Mouse (Mus musculus): Measurements from ENCODE around the gene Wdr27. TPM values are rescaled to one million over a fixed set of nuclear protein-coding genes. Genes with fewer than 3 reads are reported as not detected.
"Not testable (repeated sequence)": the region's sequence is repeated elsewhere in the genome, so short reads cannot be mapped to it uniquely, and the experiment has no call there.

The Wdr27 gene
- polyA plus RNA-seq, 1 experiment: 3.8 TPM

DNA sequence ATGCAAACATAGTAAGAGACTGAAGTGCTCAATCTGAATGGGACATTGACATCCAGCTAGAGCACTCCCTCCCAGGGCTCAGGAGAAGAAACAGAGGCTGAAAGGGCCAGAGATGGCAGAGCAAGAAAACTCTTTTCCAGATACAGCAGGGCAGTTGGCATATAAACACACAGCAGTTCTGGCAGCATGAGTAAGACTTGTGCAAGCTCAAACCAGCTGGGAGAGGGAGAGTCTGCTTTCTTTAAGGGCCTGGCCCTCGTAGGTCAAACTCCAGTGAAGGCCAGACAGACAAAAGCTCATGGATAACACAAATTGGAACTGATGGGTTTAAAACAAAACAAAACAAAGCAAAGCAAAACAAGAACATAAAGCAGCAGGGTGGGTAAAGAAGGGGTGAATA is 36.3 kb downstream of the Wdr27 start:
- no peaks in the 10 kb centered on the region for H3K4me1 ChIP-seq (ENCODE audit: control insufficient read depth, insufficient read depth, low read length)
- TF ChIP-seq POLR2A (IDR thresholded peaks at IDR 0.05; ENCODE audit: borderline replicate concordance, low read depth, low read length) (no peak), CTCF (IDR thresholded peaks at IDR 0.05; ENCODE audit: low read depth, low read length) (no peak)
- no peak overlapping the region for H3K4me3 ChIP-seq (ENCODE audit: insufficient read depth, low read length)
- H3K27ac ChIP-seq (ENCODE audit: insufficient read depth, low read depth, low read length): no peak overlapping the region

DNA sequence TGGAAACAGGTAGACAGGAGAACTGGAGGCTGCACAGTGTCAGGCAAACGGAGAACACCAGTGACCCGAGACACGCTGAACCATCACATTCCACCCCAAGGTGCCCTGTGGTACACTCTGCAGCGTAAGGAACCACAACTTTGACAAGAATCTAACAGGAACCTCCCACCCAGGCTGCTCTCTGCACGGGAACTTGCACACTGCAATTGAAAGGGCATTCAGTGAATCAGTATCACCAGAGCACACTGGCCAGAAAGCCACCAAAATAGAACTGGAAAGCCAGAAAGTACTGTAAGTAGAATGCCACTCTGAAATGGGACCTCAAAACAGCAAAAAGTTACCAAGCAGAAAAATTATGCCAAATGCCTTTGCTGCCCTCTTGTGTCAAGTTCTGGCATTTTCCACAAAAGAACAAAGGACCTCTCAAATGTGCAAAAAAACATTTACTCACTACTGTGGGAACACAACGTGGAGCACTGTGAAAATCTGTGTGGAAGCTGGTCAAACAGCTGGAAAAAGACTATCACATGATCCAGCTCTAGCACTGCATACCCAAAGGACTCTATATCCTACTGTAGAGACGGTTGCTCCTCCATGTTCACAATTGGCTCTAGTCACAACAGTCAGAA is 38.2 kb downstream of the Wdr27 start:
- H3K27ac ChIP-seq (ENCODE audit: insufficient read depth, low read depth, low read length): no peak overlapping the region
- no peaks in the 10 kb centered on the region for H3K4me1 ChIP-seq (ENCODE audit: control insufficient read depth, insufficient read depth, low read length)
- H3K4me3 ChIP-seq (ENCODE audit: insufficient read depth, low read length): no peak overlapping the region
- TF ChIP-seq POLR2A (IDR thresholded peaks at IDR 0.05; ENCODE audit: borderline replicate concordance, low read depth, low read length): no peak
- no peak for TF ChIP-seq CTCF (IDR thresholded peaks at IDR 0.05; ENCODE audit: low read depth, low read length)

DNA sequence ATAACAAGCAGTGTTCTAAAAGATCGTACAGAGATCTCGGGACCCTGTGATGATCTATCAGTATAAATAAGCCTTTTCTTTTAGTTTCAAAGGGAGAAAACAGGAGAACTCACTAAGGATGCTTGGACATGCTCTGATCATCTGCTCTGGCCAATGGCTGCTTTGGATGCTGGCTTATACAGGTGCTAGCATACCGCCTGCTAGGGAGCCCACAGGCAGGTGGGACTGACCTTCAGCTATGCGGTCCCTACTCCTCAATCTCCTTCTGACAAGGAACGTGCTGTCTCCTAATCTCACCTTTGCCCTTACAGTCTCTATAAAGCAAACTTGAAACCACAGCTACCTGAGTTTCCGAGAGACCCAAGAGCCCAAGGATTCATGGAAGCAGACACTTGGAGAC is 38.8 kb downstream of the Wdr27 start:
- TF ChIP-seq CTCF (IDR thresholded peaks at IDR 0.05; ENCODE audit: low read depth, low read length): no peak
- no peak for TF ChIP-seq POLR2A (IDR thresholded peaks at IDR 0.05; ENCODE audit: borderline replicate concordance, low read depth, low read length)
- H3K4me3 ChIP-seq (ENCODE audit: insufficient read depth, low read length): no peak overlapping the region
- no peak overlapping the region for H3K27ac ChIP-seq (ENCODE audit: insufficient read depth, low read depth, low read length)
- H3K4me1 ChIP-seq (ENCODE audit: control insufficient read depth, insufficient read depth, low read length): no peaks in the 10 kb centered on the region

DNA sequence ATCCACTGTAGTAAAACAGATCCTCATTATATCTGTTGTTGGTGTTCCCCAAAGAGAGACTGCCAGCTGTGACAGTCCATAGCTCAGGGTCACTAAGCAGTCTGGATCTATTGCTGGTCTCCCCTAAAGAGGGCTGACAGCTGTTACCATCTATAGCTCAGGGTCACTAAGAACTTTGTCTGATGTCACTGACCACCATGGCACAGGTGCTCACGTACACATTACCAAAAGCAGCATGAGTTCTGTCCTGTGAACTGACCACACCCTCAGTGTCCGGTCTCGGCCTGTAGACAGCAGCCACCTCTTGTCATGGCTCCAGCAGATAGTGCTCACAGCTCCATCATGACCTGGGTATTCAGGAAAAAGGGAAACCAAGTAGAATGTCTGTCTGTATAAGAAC is 39.7 kb downstream of the Wdr27 start:
- H3K4me3 ChIP-seq (ENCODE audit: insufficient read depth, low read length): no peak overlapping the region
- no peaks in the 10 kb centered on the region for H3K4me1 ChIP-seq (ENCODE audit: control insufficient read depth, insufficient read depth, low read length)
- no peak for TF ChIP-seq CTCF (IDR thresholded peaks at IDR 0.05; ENCODE audit: low read depth, low read length)
- TF ChIP-seq POLR2A (IDR thresholded peaks at IDR 0.05; ENCODE audit: borderline replicate concordance, low read depth, low read length): no peak
- no peak overlapping the region for H3K27ac ChIP-seq (ENCODE audit: insufficient read depth, low read depth, low read length)

DNA sequence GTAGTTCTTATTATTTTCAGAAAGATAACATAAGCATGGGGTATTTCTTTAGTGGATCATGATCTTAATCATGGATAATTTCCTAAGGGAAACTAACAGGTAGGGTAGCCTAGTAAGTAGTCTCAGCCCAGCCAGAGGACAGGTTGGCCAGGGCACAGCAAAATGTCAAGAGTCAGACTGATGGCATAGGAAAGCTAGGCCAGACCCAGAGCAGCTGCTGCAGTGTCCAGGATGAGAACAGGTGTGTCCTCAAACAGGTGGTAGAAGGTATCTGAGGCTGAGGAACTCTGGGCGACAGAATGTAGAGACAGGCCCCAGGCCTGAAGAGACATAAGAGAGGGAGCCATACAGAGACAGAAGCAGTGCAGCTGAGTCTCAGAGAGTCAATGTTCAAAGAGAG is 44.0 kb downstream of the Wdr27 start:
- no peak overlapping the region for H3K4me3 ChIP-seq (ENCODE audit: insufficient read depth, low read length)
- TF ChIP-seq CTCF (IDR thresholded peaks at IDR 0.05; ENCODE audit: low read depth, low read length) (no peak), POLR2A (IDR thresholded peaks at IDR 0.05; ENCODE audit: borderline replicate concordance, low read depth, low read length) (no peak)

DNA sequence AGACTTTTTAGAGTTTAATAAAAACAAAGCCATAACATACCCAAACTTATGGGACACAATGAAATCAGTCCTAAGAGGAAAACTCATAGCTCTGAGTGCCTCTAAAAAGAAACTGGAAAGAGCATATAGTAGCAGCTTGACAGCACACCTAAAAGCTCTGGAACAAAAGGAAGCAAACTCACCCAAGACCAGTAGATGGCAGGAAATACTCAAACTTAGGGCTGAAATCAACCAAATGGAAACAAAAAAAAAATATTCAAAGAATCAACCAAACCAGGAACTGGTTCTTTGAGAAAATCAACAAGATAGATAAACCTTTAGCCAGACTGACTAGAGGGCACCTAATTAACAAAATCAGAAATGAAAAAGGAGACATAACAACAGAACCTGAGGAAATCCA is 47.9 kb downstream of the Wdr27 start:
- not testable (repeated sequence) for H3K4me3 ChIP-seq (ENCODE audit: insufficient read depth, low read length); H3K4me1 ChIP-seq (ENCODE audit: control insufficient read depth, insufficient read depth, low read length); H3K27ac ChIP-seq (ENCODE audit: insufficient read depth, low read depth, low read length)

More for the DNA sequence above, 44.0 kb downstream of the Wdr27 start:
- Histone ChIP-seq H3K4me1 (ENCODE audit: control insufficient read depth, insufficient read depth, low read length) (no peaks in the 10 kb centered on the region), H3K27ac (ENCODE audit: insufficient read depth, low read depth, low read length) (no peak overlapping the region)

DNA sequence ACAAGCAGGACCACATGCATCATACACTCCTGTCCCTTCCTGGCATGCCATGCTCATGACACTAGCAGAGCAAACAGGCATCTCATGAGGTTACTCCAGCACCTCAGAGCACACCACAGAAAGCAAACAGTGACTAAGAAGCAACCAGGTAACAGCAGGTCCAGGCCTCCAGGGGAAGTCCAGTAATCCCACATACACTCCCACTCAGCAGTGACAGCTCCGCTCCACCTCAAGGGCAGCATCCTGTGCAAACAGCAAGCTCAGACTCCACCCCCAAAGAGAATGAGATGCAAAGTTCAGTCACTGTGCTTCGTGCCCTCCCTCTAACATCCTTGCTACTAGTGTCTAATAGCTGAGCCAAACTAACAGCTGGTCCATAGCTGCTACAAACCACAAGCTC is 56.0 kb downstream of the Wdr27 start:
- TF ChIP-seq POLR2A (IDR thresholded peaks at IDR 0.05; ENCODE audit: borderline replicate concordance, low read depth, low read length): no peak
- TF ChIP-seq CTCF (IDR thresholded peaks at IDR 0.05; ENCODE audit: low read depth, low read length): no peak
- Histone ChIP-seq H3K27ac (ENCODE audit: insufficient read depth, low read depth, low read length) (no peak overlapping the region), H3K4me1 (ENCODE audit: control insufficient read depth, insufficient read depth, low read length) (no peaks in the 10 kb centered on the region), H3K4me3 (ENCODE audit: insufficient read depth, low read length) (no peak overlapping the region)

DNA sequence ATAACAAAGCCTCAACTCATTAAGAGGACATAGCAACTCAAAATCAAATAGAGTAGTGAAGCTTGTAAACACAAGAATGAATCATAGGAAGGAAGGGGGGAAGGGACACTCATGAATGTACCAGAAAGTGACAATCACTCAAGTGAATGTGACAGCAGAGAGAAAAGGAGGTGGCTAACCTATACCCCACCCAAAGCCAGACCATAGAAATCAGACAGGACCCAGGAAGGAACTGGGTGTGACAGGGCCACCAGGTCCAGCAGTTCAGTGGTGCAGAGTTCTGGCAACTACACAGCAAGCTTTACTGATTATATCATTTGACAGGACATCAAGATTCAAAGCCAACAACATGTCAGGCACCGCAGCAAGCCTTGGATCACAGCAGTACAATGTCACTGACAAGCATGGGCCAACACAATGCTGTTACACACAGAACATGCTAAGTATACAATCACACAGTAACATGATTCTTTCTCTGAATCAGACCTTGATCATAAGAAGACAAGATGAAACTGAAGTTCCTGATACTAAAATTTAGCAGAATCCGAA is 68.2 kb downstream of the Wdr27 start:
- TF ChIP-seq CTCF (IDR thresholded peaks at IDR 0.05; ENCODE audit: low read depth, low read length) (no peak), POLR2A (IDR thresholded peaks at IDR 0.05; ENCODE audit: borderline replicate concordance, low read depth, low read length) (no peak)
- Histone ChIP-seq H3K4me3 (ENCODE audit: insufficient read depth, low read length) (no peak overlapping the region), H3K4me1 (ENCODE audit: control insufficient read depth, insufficient read depth, low read length) (no peaks in the 10 kb centered on the region), H3K27ac (ENCODE audit: insufficient read depth, low read depth, low read length) (no peak overlapping the region)

DNA sequence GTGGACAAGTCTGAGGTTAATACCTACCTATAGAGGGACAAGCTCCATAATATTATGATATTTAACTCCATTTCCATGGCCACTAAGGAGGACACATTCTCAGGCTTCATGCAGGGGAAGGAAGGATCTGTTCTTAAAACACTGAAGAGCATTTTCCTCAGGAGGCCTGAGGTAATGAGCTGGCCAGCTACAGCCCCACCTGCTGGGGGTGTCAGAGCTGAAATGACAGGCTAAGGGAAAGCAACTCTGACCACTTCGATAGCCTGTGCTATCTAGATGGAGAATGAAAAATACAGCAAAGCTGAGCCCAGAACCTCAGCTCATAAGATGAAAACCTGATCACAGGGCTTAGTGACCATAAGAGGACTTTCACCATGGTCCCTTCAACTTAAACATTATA is 82.7 kb downstream of the Wdr27 start:
- TF ChIP-seq CTCF (IDR thresholded peaks at IDR 0.05; ENCODE audit: low read depth, low read length) (no peak), POLR2A (IDR thresholded peaks at IDR 0.05; ENCODE audit: borderline replicate concordance, low read depth, low read length) (no peak)
- Histone ChIP-seq H3K27ac (ENCODE audit: insufficient read depth, low read depth, low read length) (no peak overlapping the region), H3K4me1 (ENCODE audit: control insufficient read depth, insufficient read depth, low read length) (no peaks in the 10 kb centered on the region), H3K4me3 (ENCODE audit: insufficient read depth, low read length) (no peak overlapping the region)

DNA sequence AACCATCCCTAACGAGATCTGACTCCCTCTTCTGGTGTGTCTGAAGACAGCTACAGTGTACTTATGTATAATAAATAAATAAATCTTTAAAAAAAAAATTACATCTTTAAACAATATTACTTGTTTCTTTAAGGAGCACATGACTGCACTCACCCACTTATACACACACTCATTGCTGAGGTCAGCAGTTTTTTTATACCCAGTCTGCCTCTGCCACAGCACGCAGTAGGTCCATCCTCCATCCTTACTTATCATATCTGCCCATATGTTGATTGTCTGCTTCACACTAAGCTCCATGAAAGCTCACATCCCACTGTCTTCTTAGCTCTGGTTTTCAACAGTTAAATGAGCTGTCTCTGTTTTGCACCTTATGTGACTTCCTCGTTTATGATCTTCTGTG is 95.2 kb downstream of the Wdr27 start:
- Histone ChIP-seq H3K27ac (ENCODE audit: insufficient read depth, low read depth, low read length) (no peak overlapping the region), H3K4me3 (ENCODE audit: insufficient read depth, low read length) (no peak overlapping the region), H3K4me1 (ENCODE audit: control insufficient read depth, insufficient read depth, low read length) (no peaks in the 10 kb centered on the region)
- no peak for TF ChIP-seq CTCF (IDR thresholded peaks at IDR 0.05; ENCODE audit: low read depth, low read length)
- no peak for TF ChIP-seq POLR2A (IDR thresholded peaks at IDR 0.05; ENCODE audit: borderline replicate concordance, low read depth, low read length)

DNA sequence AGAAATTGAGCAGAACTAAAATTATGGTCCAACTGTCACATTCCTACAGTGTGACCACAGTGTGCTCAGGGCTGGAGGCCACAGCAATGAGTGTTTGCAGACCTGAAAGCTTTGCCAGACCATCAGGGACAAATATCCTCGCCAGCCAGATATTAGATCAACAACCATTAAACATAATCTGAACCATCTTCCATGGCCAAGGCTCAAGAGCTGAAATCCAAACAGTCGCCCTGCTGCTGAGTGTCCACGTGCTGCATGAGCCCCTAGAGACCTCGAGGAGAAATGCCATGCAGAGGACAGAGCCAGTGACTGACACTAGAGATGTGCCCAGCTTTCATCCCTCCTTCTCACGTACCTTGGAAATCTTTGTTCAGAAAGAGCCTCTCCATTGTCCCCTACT is 96.1 kb downstream of the Wdr27 start:
- Histone ChIP-seq H3K4me3 (ENCODE audit: insufficient read depth, low read length) (no peak overlapping the region), H3K4me1 (ENCODE audit: control insufficient read depth, insufficient read depth, low read length) (no peaks in the 10 kb centered on the region), H3K27ac (ENCODE audit: insufficient read depth, low read depth, low read length) (no peak overlapping the region)
- TF ChIP-seq CTCF (IDR thresholded peaks at IDR 0.05; ENCODE audit: low read depth, low read length) (no peak), POLR2A (IDR thresholded peaks at IDR 0.05; ENCODE audit: borderline replicate concordance, low read depth, low read length) (no peak)
